Mouse (Mus musculus): ENCODE measurements around the gene Nfkbil1.

Nfkbil1 gene

GRCm38 (mm10) chr17:35235614-35236389 lies at the start of gene Nfkbil1:
Nfkbil1 (minus strand) TSS chr17:35235792.
- peak; percentile 96 for DNase-seq (ENCODE audit: low read depth)

GRCm38 (mm10) chr17:35280276-35280675 lies 44.7 kb upstream of the Nfkbil1 start:
- DNase-seq (ENCODE audit: low read depth) = no peak

GRCm38 (mm10) chr17:35278957-35279688 lies 43.5 kb upstream of the Nfkbil1 start:
- DNase-seq (ENCODE audit: low read depth) = no peak

GRCm38 (mm10) chr17:35278049-35278448 lies 42.5 kb upstream of the Nfkbil1 start:
- DNase-seq (ENCODE audit: low read depth) = no peak

- DNase-seq (ENCODE audit: low read depth) = no peak
These were observed 40.8 kb upstream of the Nfkbil1 start for GRCm38 (mm10) chr17:35276304-35276864.

GRCm38 (mm10) chr17:35274770-35275169 lies 39.2 kb upstream of the Nfkbil1 start:
- DNase-seq (ENCODE audit: low read depth) = peak; percentile 88

GRCm38 (mm10) chr17:35272249-35272648 lies 36.7 kb upstream of the Nfkbil1 start:
- no peak for DNase-seq (ENCODE audit: low read depth)

- DNase-seq (ENCODE audit: low read depth) = peak; percentile 78
These were observed 34.2 kb upstream of the Nfkbil1 start for GRCm38 (mm10) chr17:35269653-35270347.

GRCm38 (mm10) chr17:35267399-35268086 lies 32.0 kb upstream of the Nfkbil1 start:
- DNase-seq (ENCODE audit: low read depth) = peak; percentile 39

- peak; percentile 73 for DNase-seq (ENCODE audit: low read depth)
These were observed 27.9 kb upstream of the Nfkbil1 start for GRCm38 (mm10) chr17:35263523-35263883.

GRCm38 (mm10) chr17:35262664-35263522 lies 27.3 kb upstream of the Nfkbil1 start, which contains the start of gene H2-D1:
H2-D1 (plus strand) TSS chr17:35262730.
- peak; percentile 99 for DNase-seq (ENCODE audit: low read depth)

GRCm38 (mm10) chr17:35261651-35262050 lies 26.1 kb upstream of the Nfkbil1 start:
- no peak for DNase-seq (ENCODE audit: low read depth)

- DNase-seq (ENCODE audit: low read depth) = no peak
These were observed 24.0 kb upstream of the Nfkbil1 start for GRCm38 (mm10) chr17:35259621-35260020.

- peak; percentile 94 for DNase-seq (ENCODE audit: low read depth)
These were observed 23.2 kb upstream of the Nfkbil1 start for GRCm38 (mm10) chr17:35258492-35259478.

GRCm38 (mm10) chr17:35257824-35258491 lies 22.4 kb upstream of the Nfkbil1 start:
- peak; percentile 98 for DNase-seq (ENCODE audit: low read depth)

GRCm38 (mm10) chr17:35257378-35257777 lies 21.8 kb upstream of the Nfkbil1 start:
- DNase-seq (ENCODE audit: low read depth) = peak; percentile 66

GRCm38 (mm10) chr17:35255704-35256103 lies 20.1 kb upstream of the Nfkbil1 start:
- DNase-seq (ENCODE audit: low read depth) = no peak

- no peak for DNase-seq (ENCODE audit: low read depth)
These were observed 19.7 kb upstream of the Nfkbil1 start for GRCm38 (mm10) chr17:35255301-35255700.

Measured in induced T-regulatory cell, adult 2 months (primary cell).